Mouse (Mus musculus): ENCODE results near the gene C2.

The C2 gene

DNA sequence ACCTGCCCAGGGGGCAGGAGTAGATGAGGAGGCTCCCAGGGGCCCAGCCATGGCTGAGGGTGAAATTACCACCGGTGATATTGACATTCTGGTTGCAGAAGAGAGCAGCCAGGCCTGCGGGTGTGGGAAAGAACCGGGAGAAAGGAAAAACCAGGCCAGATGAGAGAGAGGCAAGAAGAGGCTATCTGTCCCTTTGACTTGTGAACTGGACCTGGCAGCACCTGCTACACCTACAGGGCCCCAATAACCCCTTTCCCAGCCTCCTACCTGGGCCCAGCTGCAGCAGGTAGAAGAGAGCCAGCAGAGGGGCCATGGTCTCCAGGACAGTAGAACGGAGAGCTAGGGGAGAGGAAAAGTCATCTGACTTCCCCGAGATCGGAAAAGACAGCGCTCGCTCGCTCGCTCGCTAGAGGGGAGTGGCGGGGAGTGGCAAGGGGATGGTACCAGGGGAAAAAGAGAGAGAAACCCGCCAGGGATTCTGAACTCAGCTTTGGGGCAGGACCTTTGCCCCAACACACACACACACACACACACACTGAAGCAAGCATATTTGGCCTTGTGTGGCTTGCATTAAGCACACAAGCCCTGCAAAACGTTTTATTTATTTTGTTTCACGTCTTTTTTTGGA is 16.3 kb downstream of the C2 start, which contains the start of gene Gm20547:
TSS of gene Gm20547 (minus strand) at position 360 of the 628 bp plus-strand sequence.
- DNase-seq (ENCODE audit: extremely low read depth, low read depth), result no peak

DNA sequence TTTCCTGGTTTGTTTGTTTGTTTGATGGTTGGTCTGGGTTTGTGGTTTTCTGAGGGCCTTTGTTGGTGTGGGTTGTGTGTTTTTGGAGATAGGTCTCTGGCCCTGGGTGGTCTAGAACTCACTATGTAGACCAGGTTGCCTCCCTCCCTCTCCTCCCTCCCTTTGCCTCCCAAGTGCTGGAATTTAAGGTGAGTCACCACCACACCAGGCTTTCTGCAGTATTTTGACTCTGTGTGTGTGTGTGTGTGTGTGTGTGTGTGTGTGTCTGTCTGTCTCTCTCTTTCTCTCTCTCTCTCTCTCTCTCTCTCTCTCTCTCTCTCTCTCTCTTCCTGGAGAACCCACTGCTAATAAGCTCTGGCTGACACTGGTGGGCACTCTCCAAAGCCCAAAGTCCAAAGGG is 16.9 kb downstream of the C2 start:
- DNase-seq (ENCODE audit: extremely low read depth, low read depth), result no peak

- DNase-seq (ENCODE audit: extremely low read depth, low read depth), result no peak
These were observed 18.7 kb downstream of the C2 start, which contains the start of gene Zbtb12 for GRCm38 (mm10) chr17:34879336-34879879. Gene Zbtb12, plus strand, starts transcription at chr17:34879483.

DNA sequence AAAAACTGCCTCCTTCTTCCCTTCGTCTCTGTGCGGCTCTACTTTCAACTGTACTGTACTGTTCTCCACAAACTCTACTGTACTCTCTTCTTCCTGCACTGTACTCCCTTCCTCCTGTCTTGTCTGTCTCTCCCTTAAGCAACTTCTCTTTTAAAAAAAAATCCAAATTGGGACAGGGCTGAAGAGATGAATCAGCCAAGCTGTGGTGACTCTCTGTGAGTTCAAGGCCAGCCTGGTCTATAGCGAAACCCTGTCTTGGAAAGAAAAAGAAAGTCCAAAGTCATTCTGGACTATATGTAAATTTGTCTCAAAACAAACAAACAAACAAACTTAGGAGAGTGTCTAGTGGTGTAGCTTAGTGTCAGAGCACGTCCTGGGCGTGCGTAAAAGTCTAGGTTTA is 23.7 kb downstream of the C2 start:
- DNase-seq (ENCODE audit: extremely low read depth, low read depth), result no peak

DNA sequence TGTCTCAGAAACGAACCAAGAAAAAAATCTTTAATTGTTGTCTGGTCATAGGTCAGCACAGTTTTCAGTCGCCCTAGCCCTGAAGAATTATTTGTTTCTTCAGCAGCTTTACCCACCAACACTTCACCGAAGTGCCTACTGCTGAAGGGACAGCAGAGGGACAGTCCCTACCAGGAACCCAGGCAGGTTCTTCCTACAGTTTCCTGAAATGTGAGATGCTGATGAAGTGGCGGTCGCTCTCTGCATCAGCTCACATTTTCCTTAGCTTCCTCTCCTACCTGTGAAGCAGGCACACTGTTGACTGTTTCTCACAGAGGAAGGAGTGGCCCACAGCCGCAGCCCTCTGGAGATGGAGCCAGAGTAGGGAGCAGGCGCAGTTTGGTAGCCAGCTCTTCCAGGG is 32.1 kb downstream of the C2 start:
- no peak for DNase-seq (ENCODE audit: extremely low read depth, low read depth)

DNA sequence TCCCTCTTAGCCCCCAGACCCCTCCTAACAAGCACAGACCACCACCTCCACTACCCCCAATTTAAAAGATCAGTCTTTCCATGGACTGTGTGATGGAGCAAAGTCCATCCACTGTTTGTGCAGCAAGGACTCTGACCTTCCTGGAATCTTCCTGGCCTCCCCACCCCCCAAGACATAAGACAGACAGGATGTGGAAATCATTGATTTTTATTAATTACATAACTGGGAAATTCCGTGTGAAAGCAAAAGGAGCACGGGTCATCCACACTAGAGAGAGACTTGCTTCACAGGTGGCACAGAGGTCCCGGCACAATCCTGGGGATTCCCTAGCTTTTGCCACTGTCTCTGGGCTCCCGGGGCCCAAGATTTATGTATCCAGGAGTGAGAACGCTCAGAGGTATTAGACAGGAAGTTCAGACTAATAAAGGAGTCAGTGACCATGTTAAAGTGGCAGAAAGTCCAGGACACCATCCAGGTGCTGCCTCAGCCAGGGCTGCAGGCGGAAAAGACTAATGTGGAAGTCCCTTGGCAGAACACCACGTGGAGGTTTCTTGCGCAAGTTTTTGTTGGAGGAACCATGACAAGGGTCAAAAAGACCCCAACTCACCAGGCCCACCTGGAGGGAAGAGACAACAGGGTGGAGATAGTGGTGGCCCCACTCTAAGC is 35.5 kb downstream of the C2 start, which contains the start of gene Cfb:
TSS of gene Cfb (minus strand) at position 103 of the 666 bp plus-strand sequence.
- no peak for DNase-seq (ENCODE audit: extremely low read depth, low read depth)

- DNase-seq (ENCODE audit: extremely low read depth, low read depth), result no peak
These were observed 36.2 kb downstream of the C2 start for GRCm38 (mm10) chr17:34861704-34862415.

DNA sequence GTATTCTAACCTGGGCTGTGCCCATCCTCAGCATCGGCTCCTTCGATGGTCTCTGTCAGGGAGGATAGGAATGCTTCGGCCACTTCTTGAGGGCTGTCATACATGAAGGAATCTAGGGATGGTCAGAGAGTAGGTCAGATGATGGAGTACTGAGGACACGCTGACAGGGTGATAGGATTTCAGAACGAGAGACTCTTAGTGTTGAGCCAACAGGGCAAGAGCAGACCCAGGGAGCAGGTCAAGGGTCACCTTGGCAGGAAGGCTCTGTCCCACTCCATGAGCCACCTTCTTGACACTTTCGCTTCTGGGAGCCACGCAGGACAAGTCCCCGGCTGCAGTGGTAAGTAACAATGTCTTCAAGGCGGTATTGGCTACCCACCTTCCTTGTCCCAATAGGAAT is 37.6 kb downstream of the C2 start:
- DNase-seq (ENCODE audit: extremely low read depth, low read depth), result no peak

GRCm38 (mm10) chr17:34858670-34859069 is 39.4 kb downstream of the C2 start:
- no peak for DNase-seq (ENCODE audit: extremely low read depth, low read depth)

DNA sequence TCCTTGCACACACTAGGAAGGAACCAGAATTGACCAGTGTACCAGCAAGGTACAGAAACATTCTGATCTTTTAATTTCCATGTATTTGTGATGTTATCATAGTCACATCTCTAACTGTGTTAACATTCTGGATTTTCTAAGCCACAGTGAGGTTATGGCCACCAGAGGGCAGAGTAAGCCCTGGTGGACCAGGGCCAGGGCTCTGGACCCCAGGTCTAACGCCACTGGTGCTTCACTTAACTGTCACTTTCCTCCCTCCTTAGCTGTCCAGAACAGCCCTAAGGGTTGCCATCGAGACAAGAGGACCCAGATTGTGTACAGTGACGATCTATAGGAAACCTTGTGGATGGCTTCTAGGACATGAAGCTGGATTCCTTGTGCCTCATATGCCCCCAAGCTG is 42.2 kb downstream of the C2 start:
- DNase-seq (ENCODE audit: extremely low read depth, low read depth), result no peak

GRCm38 (mm10) chr17:34854761-34855160 is 43.3 kb downstream of the C2 start:
- no peak for DNase-seq (ENCODE audit: extremely low read depth, low read depth)

GRCm38 (mm10) chr17:34853511-34853910 is 44.6 kb downstream of the C2 start:
- DNase-seq (ENCODE audit: extremely low read depth, low read depth), result no peak

DNA sequence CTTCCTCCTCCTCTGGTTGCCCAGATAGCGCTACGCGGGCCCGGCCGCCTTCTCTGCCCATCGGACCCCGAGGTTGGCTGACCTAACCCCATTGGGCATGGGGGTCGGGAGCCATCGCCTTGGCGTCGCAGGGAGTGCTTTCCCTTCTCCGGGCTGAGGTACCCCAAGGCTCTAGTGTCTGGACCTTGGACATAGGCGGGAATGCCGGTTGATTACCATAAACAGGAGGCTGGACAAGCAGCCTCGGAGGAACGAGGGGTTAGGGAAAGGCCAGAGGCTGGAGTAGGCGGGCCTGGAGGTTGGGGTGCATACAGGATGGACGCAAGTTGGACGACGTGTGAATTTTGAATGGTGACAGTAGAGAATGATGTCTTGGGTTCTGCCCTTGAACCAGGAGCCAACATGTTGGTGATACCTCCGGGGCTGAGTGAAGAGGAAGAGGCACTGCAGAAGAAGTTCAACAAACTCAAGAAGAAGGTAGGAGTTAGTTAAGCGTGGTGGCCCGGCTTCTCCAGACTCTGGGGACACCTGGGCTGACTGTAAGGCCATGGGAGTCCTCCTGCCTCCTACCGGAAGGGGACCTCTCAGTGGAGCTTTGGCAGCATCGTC is 47.4 kb downstream of the C2 start:
- no peak for DNase-seq (ENCODE audit: extremely low read depth, low read depth)

DNA sequence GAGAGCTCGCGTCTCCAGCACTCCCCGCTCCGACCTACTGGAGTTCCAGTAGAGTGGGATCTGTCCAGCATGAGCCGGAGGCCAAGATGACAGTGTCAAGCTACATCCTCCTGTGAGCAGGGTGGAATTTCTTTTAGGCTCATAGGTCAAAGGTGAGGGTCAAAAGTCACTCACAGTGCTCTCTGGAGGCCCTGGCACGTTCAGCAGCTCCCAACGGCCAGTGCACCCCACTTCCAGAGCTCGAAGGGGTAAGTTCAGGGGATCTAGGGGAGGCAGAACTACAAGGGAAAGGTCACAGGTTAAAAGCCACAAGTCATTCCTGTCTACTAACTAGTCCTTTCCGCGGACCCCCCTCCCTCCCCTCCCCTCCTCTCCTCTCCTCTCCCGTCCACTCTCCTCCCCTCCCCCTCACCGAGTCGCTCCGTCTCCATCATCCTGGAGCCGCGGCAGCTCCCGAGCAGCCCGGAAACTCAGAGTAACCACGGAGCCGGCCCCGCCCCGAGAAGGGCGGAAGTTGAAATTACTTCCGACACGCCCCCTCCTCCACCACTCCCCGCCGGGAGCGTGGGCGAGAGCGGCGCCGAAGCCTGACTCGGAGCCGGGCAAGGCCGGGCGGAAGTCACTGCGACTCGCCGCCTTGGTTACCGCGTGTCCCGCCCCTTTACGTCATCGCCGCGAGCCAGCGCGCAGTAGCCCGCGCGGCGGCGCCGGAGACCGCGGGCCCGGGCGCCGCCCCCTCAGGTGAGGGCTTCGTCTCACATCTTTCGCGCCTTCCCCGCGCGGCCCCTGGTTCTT is 48.1 kb downstream of the C2 start, which contains the start of the genes Skiv2l and Nelfe:
TSS of gene Skiv2l (minus strand) at position 489 of the 795 bp plus-strand sequence.
TSS of gene Nelfe (plus strand) at position 670 of the 795 bp plus-strand sequence.
- peak; percentile 84 for DNase-seq (ENCODE audit: extremely low read depth, low read depth)

GRCm38 (mm10) chr17:34847615-34848014 is 50.5 kb downstream of the C2 start:
- DNase-seq (ENCODE audit: extremely low read depth, low read depth), result no peak

- no peak for DNase-seq (ENCODE audit: extremely low read depth, low read depth)
These were observed 50.9 kb downstream of the C2 start for GRCm38 (mm10) chr17:34847192-34847591.

GRCm38 (mm10) chr17:34844884-34845283 is 53.2 kb downstream of the C2 start:
- DNase-seq (ENCODE audit: extremely low read depth, low read depth), result no peak

DNA sequence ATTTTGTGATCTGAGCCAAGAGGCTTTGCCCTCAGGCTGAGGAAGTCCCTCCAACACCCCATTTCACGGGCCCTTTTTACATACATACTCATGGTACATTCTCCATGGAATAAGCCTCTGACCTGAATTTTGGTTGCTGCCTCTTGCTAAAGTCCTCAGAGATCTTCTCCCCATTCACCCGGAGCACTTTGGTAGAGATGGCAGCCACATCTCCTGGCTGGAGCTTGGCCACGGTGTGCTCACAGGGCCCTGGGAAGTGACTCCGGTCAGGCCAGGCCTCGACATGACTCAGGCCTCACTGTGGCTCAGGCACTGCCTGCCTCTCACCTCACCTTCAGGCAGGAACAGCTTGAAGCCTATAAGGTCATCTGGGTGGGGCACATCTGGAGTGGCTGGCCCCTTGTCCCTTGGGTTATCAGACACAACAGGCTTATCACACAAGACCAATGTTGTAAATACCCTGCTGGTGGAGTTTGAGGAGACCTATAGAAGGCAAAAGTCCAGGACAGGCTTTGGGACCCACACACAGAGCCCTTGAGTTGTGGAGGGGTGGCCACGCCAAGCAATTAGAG is 57.2 kb downstream of the C2 start:
- no peak for DNase-seq (ENCODE audit: extremely low read depth, low read depth)

DNA sequence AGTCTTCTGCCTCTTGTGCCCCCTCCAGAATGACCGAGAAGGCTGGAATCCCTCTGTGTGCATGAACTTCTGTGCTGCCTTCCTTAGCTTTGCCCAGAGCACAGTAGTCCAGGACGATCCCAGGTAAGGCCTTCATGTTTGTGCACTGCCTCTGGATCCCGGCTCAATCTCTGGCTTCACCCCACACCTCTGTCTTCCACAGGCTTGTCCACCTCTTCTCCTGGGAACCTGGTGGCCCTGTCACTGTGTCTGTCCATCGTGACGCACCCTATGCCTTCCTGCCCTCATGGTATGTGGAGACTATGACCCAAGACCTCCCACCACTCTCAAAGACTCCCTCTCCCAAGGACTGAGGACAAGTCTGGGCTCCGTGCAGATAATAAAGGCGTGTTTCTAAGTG is 59.3 kb downstream of the C2 start:
- DNase-seq (ENCODE audit: extremely low read depth, low read depth), result no peak

Measured in MEL-GATA-1-ER (cell line).